Mouse (Mus musculus) effector memory CD4-positive, alpha-beta T cell, adult 5 months (primary cell): ENCODE data around the gene Rtcb. TPM values are rescaled to one million over a fixed set of nuclear protein-coding genes. Genes with fewer than 3 reads are reported as not detected.

Experiments used
- polyA plus RNA-seq: library from polyadenylated mRNA; unstranded; fragments of 100-300 nt; shearing (Covaris generic); gene quantifications from one replicate; pipeline ENCODE4 v1.2.1, GENCODE M21; 2017

The Rtcb gene
- polyA plus RNA-seq, result 72.3 TPM

DNA sequence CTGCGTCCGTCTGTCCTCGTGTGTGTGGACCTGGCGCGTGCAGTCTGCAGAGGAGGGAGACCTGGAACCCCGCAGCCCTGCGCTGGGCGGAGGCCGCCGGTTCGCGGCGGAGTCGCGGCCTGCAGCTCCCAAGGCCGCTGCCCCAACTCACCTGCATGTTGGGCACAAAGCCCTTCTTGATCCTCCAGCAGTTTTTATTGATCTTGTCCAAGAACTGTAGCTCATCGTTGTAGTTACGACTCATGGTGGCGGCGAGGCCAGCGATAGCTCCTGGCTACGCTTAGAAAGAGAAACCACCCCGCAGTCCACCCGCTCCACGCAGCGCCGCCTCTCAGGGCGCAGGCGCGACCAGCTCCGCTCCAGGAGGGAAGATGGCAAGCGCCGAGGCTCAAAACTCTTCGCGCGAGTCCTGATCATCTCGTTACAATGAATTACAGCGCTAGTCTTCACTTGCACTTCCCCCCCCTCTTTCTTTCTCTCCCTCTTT lies at the start of gene Rtcb:
Rtcb (minus strand) TSS at position 360 of the 487 bp plus-strand sequence.

DNA sequence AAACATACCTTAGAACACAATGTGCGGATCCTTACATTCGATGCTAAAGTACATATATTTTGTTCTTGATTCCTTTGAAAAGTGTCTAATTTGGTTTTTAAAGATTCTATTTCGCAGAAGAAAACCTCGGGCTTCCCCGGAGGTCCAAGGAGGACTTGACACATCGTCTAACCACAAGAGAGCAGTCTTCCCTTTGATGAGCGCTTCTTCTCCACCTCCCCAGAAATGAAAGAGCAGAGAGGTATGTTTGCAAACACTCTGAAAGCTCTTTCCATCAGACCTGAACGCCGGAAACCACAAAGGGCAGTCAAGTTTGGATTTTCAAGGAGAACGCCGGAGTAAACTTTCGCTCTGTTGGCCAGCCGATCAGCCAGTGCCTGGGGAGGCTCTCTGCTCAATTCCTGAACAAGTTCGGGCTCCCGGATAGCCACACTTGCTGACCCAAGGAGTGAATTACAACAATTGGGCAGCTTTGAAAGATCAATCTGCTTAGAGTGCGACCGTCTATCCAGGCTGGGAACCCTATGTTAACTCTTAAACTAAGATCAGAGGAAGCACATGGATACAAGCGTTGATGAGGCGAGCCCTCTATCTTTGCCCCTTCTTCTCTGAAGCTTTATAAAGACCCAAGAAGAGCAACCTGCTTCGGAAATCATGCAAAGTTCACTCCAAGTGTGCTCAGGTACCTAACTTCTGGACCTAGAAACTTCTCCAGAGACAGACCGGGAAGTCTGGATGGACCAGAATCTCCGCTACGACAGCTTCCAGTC lies 29.8 kb downstream of the Rtcb start, which contains the start of gene Ascl4:
Ascl4 (plus strand) TSS at position 6 of the 770 bp plus-strand sequence.

DNA sequence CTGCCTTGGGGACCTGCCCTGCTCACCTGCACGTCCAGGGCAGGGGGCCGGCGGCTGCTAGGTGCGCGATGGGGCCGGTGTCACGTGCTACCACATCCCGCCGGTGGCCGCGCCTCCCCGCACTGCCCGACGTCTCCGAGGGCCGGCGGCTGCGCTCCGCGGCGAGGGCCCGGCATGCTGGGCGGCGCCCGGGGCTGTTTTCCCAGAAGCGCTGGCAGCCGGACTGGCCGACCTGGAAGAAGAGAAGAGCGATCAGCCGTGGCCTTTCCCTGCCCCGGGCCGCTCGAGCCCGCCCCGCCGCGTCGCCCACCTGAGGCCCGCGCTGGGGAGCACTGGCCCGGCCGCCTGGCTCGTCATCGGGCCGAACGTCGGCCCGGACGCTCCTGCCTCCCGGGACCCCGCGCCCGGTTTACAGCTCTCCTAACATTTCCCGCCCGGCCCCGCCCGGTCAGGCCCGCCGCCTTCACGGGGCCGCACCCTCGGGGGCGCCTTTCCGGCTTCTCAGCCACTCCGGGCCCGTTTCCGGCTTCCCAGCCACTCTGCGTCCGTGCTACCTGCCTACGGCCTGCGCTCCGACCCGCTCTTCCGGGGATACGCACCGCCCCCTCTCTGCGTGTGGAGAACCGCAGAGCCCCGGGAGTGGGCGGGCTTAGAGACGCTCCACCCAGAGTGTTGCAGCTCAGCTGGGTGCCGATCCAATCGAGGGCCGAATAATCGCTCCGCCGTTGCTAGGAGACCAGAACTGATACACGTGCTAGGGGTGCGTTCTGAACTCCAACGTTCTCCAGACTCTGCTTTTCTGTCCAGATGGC lies 40.9 kb downstream of the Rtcb start, which contains the start of gene Prdm4:
Prdm4 (minus strand) TSS at position 645 of the 812 bp plus-strand sequence.

Other genes starting within 250 kb of the Rtcb start
- gene Pwp1, start 128.3 kb downstream of the Rtcb start, polyA plus RNA-seq, result 44.7 TPM
- 29.3 TPM for gene Prdm4, start 40.7 kb downstream of the Rtcb start, polyA plus RNA-seq
- not detected for gene Ascl4, start 30.1 kb downstream of the Rtcb start, polyA plus RNA-seq
- not detected for gene Bpifc, start 54.1 kb upstream of the Rtcb start, polyA plus RNA-seq
- gene Fbxo7, start 64.1 kb upstream of the Rtcb start, polyA plus RNA-seq, result 50.1 TPM